ENCODE assay signal across 7 mouse cellular contexts in the genomic region with DNA sequence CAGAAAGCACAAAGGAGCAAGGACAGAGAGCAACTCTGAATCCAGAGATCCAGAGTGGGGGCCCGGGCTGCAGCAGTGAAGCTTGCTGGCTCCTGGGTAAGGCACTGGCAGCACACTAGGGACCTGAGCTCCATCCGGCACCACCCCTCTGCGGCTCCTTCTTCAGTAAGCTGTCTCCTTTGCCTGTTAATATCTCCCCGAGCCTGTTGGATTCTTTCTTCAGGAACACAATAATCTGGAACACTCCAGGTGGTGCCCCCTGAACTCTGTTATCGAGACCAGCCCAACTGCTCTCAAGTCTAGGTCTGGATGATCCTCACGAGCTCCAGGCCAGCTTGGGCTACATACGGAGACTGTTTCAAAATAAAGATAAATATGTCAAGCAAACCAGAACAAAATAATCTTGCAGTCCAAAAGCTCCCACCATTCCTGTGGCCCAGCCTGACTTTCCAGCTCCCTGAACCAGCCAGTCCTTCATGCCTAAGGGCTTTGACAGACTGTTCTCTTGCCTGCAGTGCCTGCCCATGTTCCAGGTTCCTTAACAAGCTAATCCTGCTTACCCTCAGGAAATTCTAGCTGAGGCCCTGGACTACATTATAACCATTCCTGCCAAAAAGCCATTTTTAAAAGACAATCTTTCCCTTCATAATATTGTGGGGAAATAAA. TPM values are rescaled to one million over a fixed set of nuclear protein-coding genes. Genes with fewer than 3 reads are reported as not detected.
A peak's percentile ranks its signal among the peaks of the same experiment; 100 is the strongest.
DNase-seq lines count a peak whose midpoint lies in the region; ATAC-seq lines count a peak whose summit lies in the region.

No protein-coding gene starts in this region.

- no peak overlapping the region for H3K4me2 ChIP-seq in forebrain, embryonic 11.5 days (ENCODE audit: low read depth, low read length, severe bottlenecking)

- peaks cover 4% of the 10 kb centered on the region for H3K4me1 ChIP-seq in forebrain, embryonic 11.5 days (replicated peaks; ENCODE audit: control insufficient read depth, insufficient read depth, low read length)
- peaks cover 15% of the 10 kb centered on the region; the same call in 1 of the 2 replicates for H3K4me1 ChIP-seq in hindbrain, embryonic 10.5 days (replicated peaks)

- ATAC-seq in forebrain, embryonic 11.5 days (replicated peaks; ENCODE audit: low FRiP score), result no peak

- H3K36me3 ChIP-seq in forebrain, embryonic 11.5 days (ENCODE audit: control insufficient read depth, insufficient read depth, low read length), result no peaks in the 10 kb centered on the region
- H3K36me3 ChIP-seq in hindbrain, embryonic 10.5 days, result peaks cover 10% of the 10 kb centered on the region; the same call in 1 of the 2 replicates

- H3K27ac ChIP-seq in forebrain, embryonic 11.5 days (ENCODE audit: low read depth, low read length), result no peak overlapping the region
- H3K27ac ChIP-seq in hindbrain, embryonic 10.5 days, result peak overlapping the region; percentile 17

- 39% methylated on average over 7 of the region's 7 CpGs for WGBS in forebrain, embryonic 11.5 days
- WGBS in hindbrain, embryonic 10.5 days, result 55% methylated on average over 7 of the region's 7 CpGs

- H3K9ac ChIP-seq in forebrain, embryonic 11.5 days (ENCODE audit: low read length), result peak overlapping the region; percentile 20; the same call in 1 of the 2 replicates

- H3K4me3 ChIP-seq in forebrain, embryonic 11.5 days (ENCODE audit: low read depth, low read length), result no peak overlapping the region
- no peak overlapping the region for H3K4me3 ChIP-seq in hindbrain, embryonic 10.5 days

- DNase-seq in lung, postnatal 36 days, result peak; percentile 9
- DNase-seq in lung, postnatal 4 days, result no peak
- DNase-seq in forebrain, embryonic 11.5 days (ENCODE audit: low spot score), result no peak
- no peak for DNase-seq in hindbrain, embryonic 10.5 days (ENCODE audit: low spot score)
- DNase-seq in skeletal muscle tissue, adult 2 months (ENCODE audit: low read depth, low spot score), result peak; percentile 63
- no peak for DNase-seq in layer of hippocampus, postnatal 36 days
- DNase-seq in right cerebral cortex, postnatal 36 days (ENCODE audit: low spot score in 2 of 2), result no peak

- no peaks in the 10 kb centered on the region for H3K27me3 ChIP-seq in forebrain, embryonic 11.5 days (ENCODE audit: control insufficient read depth, insufficient read depth, low read length)
- H3K27me3 ChIP-seq in hindbrain, embryonic 10.5 days (ENCODE audit: insufficient read depth, poor library complexity, severe bottlenecking), result no peaks in the 10 kb centered on the region

- H3K9me3 ChIP-seq in forebrain, embryonic 11.5 days (ENCODE audit: control insufficient read depth, low read length), result no peaks in the 10 kb centered on the region
- H3K9me3 ChIP-seq in hindbrain, embryonic 10.5 days, result no peaks in the 10 kb centered on the region

RNA-seq across cellular contexts. Expression of gene Osbpl9, which starts 28.2 kb away (rescaled TPM):
- polyA plus RNA-seq in forebrain, embryonic 11.5 days (2014; fragmentation: Nextera tagmentation; extraction: Ambion mirVana), result 65.8 and 67.7 TPM in 2 replicates
- 59.5 and 66.7 TPM in 2 replicates for polyA plus RNA-seq in hindbrain, embryonic 10.5 days (2016; fragmentation: Nextera tagmentation; extraction: Ambion mirVana)
- total RNA-seq in layer of hippocampus, postnatal 36 days (2021), result 10 to 100 TPM; 50.6 to 54.0 TPM

Comparison
In these comparisons a context has a peak if more than half of its experiments do, and no peak if none do; other contexts are left out.
1. DNase-seq: peak in lung, postnatal 36 days (single experiment) and skeletal muscle tissue, adult 2 months (single experiment); none in lung, postnatal 4 days (0 of 2), forebrain, embryonic 11.5 days (single experiment), hindbrain, embryonic 10.5 days (single experiment), layer of hippocampus, postnatal 36 days (0 of 2) and right cerebral cortex, postnatal 36 days (0 of 2).